Mouse (Mus musculus): Measurements from ENCODE around the gene Tef.

The Tef gene

GRCm38 (mm10) chr15:81848301-81848700, 46.1 kb downstream of the Tef start:
- peak; percentile 53 for DNase-seq (ENCODE audit: low spot score)

- no peak for DNase-seq (ENCODE audit: low spot score)
These were observed 46.9 kb downstream of the Tef start for GRCm38 (mm10) chr15:81849104-81849503.

GRCm38 (mm10) chr15:81850718-81851117, 48.5 kb downstream of the Tef start:
- DNase-seq (ENCODE audit: low spot score) = no peak

- DNase-seq (ENCODE audit: low spot score) = no peak
These were observed 49.2 kb downstream of the Tef start for GRCm38 (mm10) chr15:81851375-81851774.

GRCm38 (mm10) chr15:81852411-81853000, 50.3 kb downstream of the Tef start:
- DNase-seq (ENCODE audit: low spot score) = no peak

- no peak for DNase-seq (ENCODE audit: low spot score)
These were observed 50.9 kb downstream of the Tef start for GRCm38 (mm10) chr15:81853081-81853480.

- peak; percentile 84 for DNase-seq (ENCODE audit: low spot score)
These were observed 54.0 kb downstream of the Tef start for GRCm38 (mm10) chr15:81856030-81856790.

GRCm38 (mm10) chr15:81856938-81857723, 54.9 kb downstream of the Tef start:
- DNase-seq (ENCODE audit: low spot score) = no peak

GRCm38 (mm10) chr15:81857724-81858116, 55.5 kb downstream of the Tef start:
- no peak for DNase-seq (ENCODE audit: low spot score)

GRCm38 (mm10) chr15:81858138-81858516, 55.9 kb downstream of the Tef start:
- peak; percentile 94 for DNase-seq (ENCODE audit: low spot score)

GRCm38 (mm10) chr15:81858517-81859329, 56.5 kb downstream of the Tef start, which contains the start of gene Tob2:
Gene Tob2, minus strand, starts transcription at chr15:81858796.
- peak; percentile 62 for DNase-seq (ENCODE audit: low spot score)

GRCm38 (mm10) chr15:81859330-81860255, 57.4 kb downstream of the Tef start:
- DNase-seq (ENCODE audit: low spot score) = peak; percentile 80

GRCm38 (mm10) chr15:81860471-81861135, 58.4 kb downstream of the Tef start:
- peak; percentile 58 for DNase-seq (ENCODE audit: low spot score)

- DNase-seq (ENCODE audit: low spot score) = no peak
These were observed 62.0 kb downstream of the Tef start for GRCm38 (mm10) chr15:81864238-81864637.

GRCm38 (mm10) chr15:81869985-81870384, 67.8 kb downstream of the Tef start:
- no peak for DNase-seq (ENCODE audit: low spot score)

- peak; percentile 88 for DNase-seq (ENCODE audit: low spot score)
These were observed 69.5 kb downstream of the Tef start, which contains the start of gene Phf5a for GRCm38 (mm10) chr15:81871604-81872261. Gene Phf5a, minus strand, starts transcription at chr15:81871911.

- DNase-seq (ENCODE audit: low spot score) = peak; percentile 99
These were observed 70.3 kb downstream of the Tef start, which contains the start of gene Aco2 for GRCm38 (mm10) chr15:81872262-81873136. Gene Aco2, plus strand, starts transcription at chr15:81872309.
